Mouse (Mus musculus): ENCODE results near the gene Fnbp1. TPM values are rescaled to one million over a fixed set of nuclear protein-coding genes. Genes with fewer than 3 reads are reported as not detected.

Fnbp1 gene
- polyA plus RNA-seq, 1 experiment from 2014 or later, result 4.5 TPM

DNA sequence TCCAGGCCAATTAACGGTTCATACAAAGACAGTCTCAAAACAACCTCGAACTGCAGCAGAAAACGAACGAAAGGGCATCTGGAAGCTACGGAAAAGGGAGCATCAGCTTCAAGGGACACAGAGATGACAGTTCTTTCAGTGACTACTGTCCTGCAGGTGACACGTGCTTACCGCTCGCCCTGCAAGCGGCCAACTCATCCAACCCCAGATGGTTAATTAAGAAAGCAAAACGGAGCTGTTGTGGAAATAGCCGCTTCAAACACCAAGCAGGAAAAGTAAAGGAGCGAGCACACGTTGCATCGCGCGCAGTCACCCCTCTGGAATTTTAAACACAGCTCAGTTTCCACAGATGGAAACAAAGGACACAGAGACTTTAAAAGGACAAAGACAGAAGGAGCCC lies 52.2 kb downstream of the Fnbp1 start:
- Histone ChIP-seq H3K4me2 (ENCODE audit: low read depth, low read length) (no peak overlapping the region), H3K9me3 (ENCODE audit: low read length) (no peaks in the 10 kb centered on the region), H3K4me3 (ENCODE audit: low read depth, low read length) (no peak overlapping the region), H3K9ac (replicated peaks) (no peak overlapping the region), H3K27ac (ENCODE audit: low read depth) (no peak overlapping the region), H3K27me3 (ENCODE audit: insufficient read depth, low read length) (no peaks in the 10 kb centered on the region), H3K36me3 (replicated peaks; ENCODE audit: insufficient read depth, low read length) (peaks cover 6% of the 10 kb centered on the region), H3K4me1 (ENCODE audit: insufficient read depth) (peaks cover 22% of the 10 kb centered on the region)
- TF ChIP-seq CTCF (IDR thresholded peaks at IDR 0.05; ENCODE audit: low read depth) (no peak), EP300 (IDR thresholded peaks at IDR 0.05; ENCODE audit: low read depth) (no peak)
- DNase-seq, result no peak
- no peak for ATAC-seq
- 85% methylated on average over 16 of the region's 16 CpGs for WGBS (ENCODE audit: insufficient replicate concordance)

DNA sequence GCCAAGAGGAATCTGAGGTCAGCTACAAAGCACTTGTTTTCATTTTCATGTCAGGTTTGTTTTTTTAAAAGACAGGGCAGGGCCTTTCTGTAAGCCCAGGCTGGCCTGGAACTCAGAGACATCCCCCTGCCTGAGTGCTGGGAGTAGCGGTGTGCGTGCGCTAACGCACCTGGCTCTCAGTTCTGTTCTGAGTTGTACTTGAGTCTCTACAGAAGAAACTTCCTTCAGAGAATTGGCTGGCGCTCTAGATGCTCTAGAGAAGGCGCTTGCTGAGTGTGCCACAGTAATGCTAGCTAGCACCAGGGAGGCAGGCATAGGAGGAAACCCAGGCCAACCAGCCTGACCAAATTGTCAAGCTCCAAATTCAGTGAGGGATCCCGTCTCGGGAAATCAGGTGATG lies 52.9 kb downstream of the Fnbp1 start:
- no peaks in the 10 kb centered on the region for H3K27me3 ChIP-seq (ENCODE audit: insufficient read depth, low read length)
- H3K9ac ChIP-seq (replicated peaks), result no peak overlapping the region
- WGBS (ENCODE audit: insufficient replicate concordance), result 78% methylated on average over 8 of the region's 8 CpGs
- peaks cover 22% of the 10 kb centered on the region for H3K4me1 ChIP-seq (ENCODE audit: insufficient read depth)
- no peak for TF ChIP-seq CTCF (IDR thresholded peaks at IDR 0.05; ENCODE audit: low read depth)
- no peak for TF ChIP-seq EP300 (IDR thresholded peaks at IDR 0.05; ENCODE audit: low read depth)
- ATAC-seq (no peak), DNase-seq (no peak)
- peaks cover 3% of the 10 kb centered on the region for H3K36me3 ChIP-seq (replicated peaks; ENCODE audit: insufficient read depth, low read length)
- peak overlapping the region; percentile 45; the same call in 1 of the 2 replicates for H3K27ac ChIP-seq (ENCODE audit: low read depth)
- H3K9me3 ChIP-seq (ENCODE audit: low read length), result peaks cover 3% of the 10 kb centered on the region
- no peak overlapping the region for H3K4me2 ChIP-seq (ENCODE audit: low read depth, low read length)
- H3K4me3 ChIP-seq (ENCODE audit: low read depth, low read length), result no peak overlapping the region

DNA sequence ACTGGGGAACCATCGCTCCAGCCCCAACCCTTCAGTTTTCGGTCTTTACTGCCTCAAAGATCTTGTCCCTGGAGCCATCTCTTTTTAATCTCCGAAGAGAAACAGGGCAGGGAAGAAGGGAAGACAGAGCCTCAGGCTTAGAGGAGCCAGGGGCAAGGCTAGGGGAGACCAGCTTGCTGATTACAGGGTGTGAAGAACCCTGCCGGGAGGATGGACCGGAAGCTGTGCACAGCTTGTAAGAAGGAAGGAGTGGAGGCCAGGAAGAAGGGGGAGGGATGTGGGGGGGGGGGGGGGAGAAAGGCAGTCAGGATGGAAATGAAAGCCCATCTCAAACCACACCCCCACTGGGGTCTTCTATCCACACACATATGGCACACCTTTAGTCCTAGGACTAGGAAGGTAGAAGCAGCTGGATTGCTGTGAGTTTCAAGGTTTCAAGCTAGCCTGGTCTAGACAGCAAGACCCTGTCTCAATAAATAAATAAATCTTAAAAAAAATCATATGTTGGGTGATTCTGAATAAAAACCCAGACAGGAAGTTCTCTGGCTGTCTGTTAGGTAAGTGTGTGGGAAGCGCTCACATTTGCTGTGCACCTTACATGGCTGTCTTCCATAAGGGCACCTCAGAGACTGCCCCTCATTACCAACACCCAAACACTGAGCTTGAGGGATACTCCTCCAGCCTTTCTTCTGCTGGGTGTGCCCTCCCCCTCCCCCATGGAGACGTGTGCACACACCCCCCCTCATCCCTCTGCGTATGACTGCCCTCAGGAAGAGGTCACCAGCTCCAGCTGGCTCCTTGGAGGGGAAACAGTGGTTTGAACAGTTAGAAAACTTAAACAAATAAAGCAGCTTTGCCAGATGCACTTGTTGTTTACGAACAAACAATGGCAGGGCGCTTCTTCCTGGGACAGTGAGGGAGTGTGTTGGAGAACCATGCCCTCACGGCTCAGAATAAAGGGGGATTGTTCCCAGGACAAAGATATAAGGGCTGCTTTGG lies 53.8 kb downstream of the Fnbp1 start:
- WGBS (ENCODE audit: insufficient replicate concordance), result 26% methylated on average over 11 of the region's 11 CpGs
- ATAC-seq (peak; percentile 62), DNase-seq (peak; percentile 42)
- peak overlapping the region; percentile 23; the same call in 1 of the 2 replicates for H3K4me2 ChIP-seq (ENCODE audit: low read depth, low read length)
- H3K9ac ChIP-seq (replicated peaks), result no peak overlapping the region
- H3K4me1 ChIP-seq (ENCODE audit: insufficient read depth), result peaks cover 25% of the 10 kb centered on the region
- peaks cover 3% of the 10 kb centered on the region for H3K36me3 ChIP-seq (replicated peaks; ENCODE audit: insufficient read depth, low read length)
- no peak overlapping the region for H3K4me3 ChIP-seq (ENCODE audit: low read depth, low read length)
- peak overlapping the region; percentile 64 for H3K27ac ChIP-seq (ENCODE audit: low read depth)
- H3K9me3 ChIP-seq (ENCODE audit: low read length), result peaks cover 3% of the 10 kb centered on the region
- no peak for TF ChIP-seq CTCF (IDR thresholded peaks at IDR 0.05; ENCODE audit: low read depth)
- no peak for TF ChIP-seq EP300 (IDR thresholded peaks at IDR 0.05; ENCODE audit: low read depth)
- no peaks in the 10 kb centered on the region for H3K27me3 ChIP-seq (ENCODE audit: insufficient read depth, low read length)

DNA sequence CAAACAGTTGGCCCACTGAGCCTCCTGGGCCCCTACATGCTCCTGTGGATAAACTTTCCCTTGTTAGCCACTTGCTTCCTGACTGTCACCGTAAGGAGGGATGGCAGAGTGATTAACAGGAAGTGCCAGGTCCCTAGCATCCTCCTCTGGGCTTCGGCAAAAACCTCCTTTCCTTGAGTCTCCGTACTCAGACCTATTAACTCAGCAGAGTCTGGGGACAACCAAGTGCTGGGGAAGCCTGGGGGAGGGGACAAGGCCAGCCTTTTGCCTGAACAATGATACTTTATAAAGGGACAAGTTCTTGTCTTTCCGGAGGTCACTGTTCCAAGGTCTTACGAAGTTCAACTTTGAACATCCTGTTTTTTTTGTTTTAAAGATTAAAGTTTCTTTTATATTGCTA lies 54.7 kb downstream of the Fnbp1 start:
- peaks cover 25% of the 10 kb centered on the region for H3K4me1 ChIP-seq (ENCODE audit: insufficient read depth)
- peak overlapping the region; percentile 60 for H3K27ac ChIP-seq (ENCODE audit: low read depth)

DNA sequence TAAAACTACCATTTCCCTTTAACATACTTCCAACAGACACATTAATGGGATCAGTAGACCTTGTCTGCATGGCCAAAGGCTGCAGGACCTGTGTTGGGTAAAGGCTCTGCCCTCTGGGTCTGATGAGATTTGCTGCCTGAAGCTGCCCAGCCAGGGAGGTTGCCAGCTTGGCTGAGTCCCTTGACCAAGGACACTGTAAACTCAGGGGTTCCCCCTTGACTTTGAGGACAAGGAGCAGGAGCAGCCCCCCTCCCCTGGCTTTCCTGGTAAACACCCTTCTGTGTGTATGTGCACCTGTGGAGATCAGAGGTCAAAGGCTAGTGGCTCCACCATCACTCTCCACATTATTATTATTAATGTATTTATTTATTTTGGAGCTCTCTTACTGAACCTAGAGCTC lies 55.3 kb downstream of the Fnbp1 start:
- peaks cover 25% of the 10 kb centered on the region for H3K4me1 ChIP-seq (ENCODE audit: insufficient read depth)
- H3K36me3 ChIP-seq (replicated peaks; ENCODE audit: insufficient read depth, low read length), result peaks cover 3% of the 10 kb centered on the region; the same call in 1 of the 2 replicates
- H3K27me3 ChIP-seq (ENCODE audit: insufficient read depth, low read length), result no peaks in the 10 kb centered on the region
- TF ChIP-seq CTCF (IDR thresholded peaks at IDR 0.05; ENCODE audit: low read depth), result no peak
- no peak for TF ChIP-seq EP300 (IDR thresholded peaks at IDR 0.05; ENCODE audit: low read depth)
- peaks cover 3% of the 10 kb centered on the region for H3K9me3 ChIP-seq (ENCODE audit: low read length)
- H3K4me2 ChIP-seq (ENCODE audit: low read depth, low read length), result no peak overlapping the region
- no peak overlapping the region for H3K4me3 ChIP-seq (ENCODE audit: low read depth, low read length)
- H3K9ac ChIP-seq (replicated peaks), result no peak overlapping the region
- DNase-seq, result no peak
- ATAC-seq, result no peak
- H3K27ac ChIP-seq (ENCODE audit: low read depth), result peak overlapping the region; percentile 60

More for the DNA sequence above, 54.7 kb downstream of the Fnbp1 start:
- Histone ChIP-seq H3K36me3 (replicated peaks; ENCODE audit: insufficient read depth, low read length) (peaks cover 3% of the 10 kb centered on the region), H3K4me3 (ENCODE audit: low read depth, low read length) (no peak overlapping the region), H3K9me3 (ENCODE audit: low read length) (peaks cover 3% of the 10 kb centered on the region), H3K4me2 (ENCODE audit: low read depth, low read length) (no peak overlapping the region), H3K27me3 (ENCODE audit: insufficient read depth, low read length) (no peaks in the 10 kb centered on the region), H3K9ac (replicated peaks) (no peak overlapping the region)
- no peak for DNase-seq
- ATAC-seq, result peak; percentile 35
- WGBS (ENCODE audit: insufficient replicate concordance), result 16% methylated on average over 5 of the region's 5 CpGs
- TF ChIP-seq CTCF (IDR thresholded peaks at IDR 0.05; ENCODE audit: low read depth), result no peak
- 0 out of 2 replicates have a peak, but pooled peaks have one; percentile 12 for TF ChIP-seq EP300 (IDR thresholded peaks at IDR 0.05; ENCODE audit: low read depth)

DNA sequence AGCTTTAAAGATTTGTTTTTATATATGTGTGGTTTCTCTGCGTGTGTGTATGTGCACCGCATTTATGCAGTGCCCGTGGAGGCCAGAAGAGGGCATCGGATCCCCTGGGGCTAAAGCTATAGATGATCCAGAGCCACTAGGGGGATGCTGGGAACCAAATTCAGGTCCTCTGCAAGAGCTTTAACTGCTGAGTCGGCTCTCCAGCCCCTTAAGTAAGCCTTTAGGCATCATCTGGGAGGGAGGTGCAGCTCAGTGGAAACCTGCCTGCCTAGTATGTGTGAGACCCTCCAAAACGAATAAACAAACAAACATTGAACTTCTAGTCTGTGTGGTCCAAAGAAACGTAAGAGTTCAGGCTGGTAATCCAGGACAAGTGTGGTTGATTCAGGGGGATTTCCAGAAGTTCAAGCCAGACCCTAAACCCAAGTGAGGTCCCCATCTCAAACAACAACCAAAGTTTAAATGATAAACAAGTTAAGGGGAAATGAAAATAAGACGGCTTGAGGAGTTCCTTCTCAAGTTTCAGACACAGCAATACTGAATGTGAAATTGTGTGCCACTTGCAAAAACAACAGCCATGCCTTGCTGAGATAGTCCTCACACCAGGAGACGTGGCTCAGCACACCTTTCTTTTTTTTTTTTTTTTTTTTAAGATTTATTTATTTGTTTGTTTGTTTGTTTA lies 57.5 kb downstream of the Fnbp1 start:
- Histone ChIP-seq H3K4me1 (ENCODE audit: insufficient read depth) (peaks cover 25% of the 10 kb centered on the region), H3K27ac (ENCODE audit: low read depth) (peak overlapping the region; percentile 29; the same call in 1 of the 2 replicates), H3K4me2 (ENCODE audit: low read depth, low read length) (no peak overlapping the region), H3K4me3 (ENCODE audit: low read depth, low read length) (no peak overlapping the region), H3K36me3 (replicated peaks; ENCODE audit: insufficient read depth, low read length) (peaks cover 8% of the 10 kb centered on the region), H3K9me3 (ENCODE audit: low read length) (peaks cover 3% of the 10 kb centered on the region), H3K9ac (replicated peaks) (no peak overlapping the region), H3K27me3 (ENCODE audit: insufficient read depth, low read length) (no peaks in the 10 kb centered on the region)
- no peak for ATAC-seq
- no peak for TF ChIP-seq EP300 (IDR thresholded peaks at IDR 0.05; ENCODE audit: low read depth)
- TF ChIP-seq CTCF (IDR thresholded peaks at IDR 0.05; ENCODE audit: low read depth), result 0 out of 2 replicates have a peak, but pooled peaks have one; percentile 18
- 81% methylated on average over 9 of the region's 9 CpGs for WGBS (ENCODE audit: insufficient replicate concordance)
- no peak for DNase-seq

Data from liver, postnatal 0 days (tissue).